Mouse (Mus musculus) kidney, postnatal 10 days (tissue): ENCODE measurements around the gene Defa34.
"Not testable (repeated sequence)": the region's sequence is repeated elsewhere in the genome, so short reads cannot be mapped to it uniquely, and the experiment has no call there.

Source experiments
- DNase-seq: peaks from one replicate; pipeline ENCODE4 v3.0.0; 2021; ENCODE audit warnings: mixed read lengths

Gene Defa34

GRCm38 (mm10) chr8:21665497-21665896, at the start of gene Defa34:
TSS of gene Defa34 (plus strand) at chr8:21665797.
- DNase-seq: not testable (repeated sequence)

GRCm38 (mm10) chr8:21617883-21618282, 47.7 kb upstream of the Defa34 start, which contains the start of gene Defa26:
TSS of gene Defa26 (plus strand) at chr8:21618183.
- not testable (repeated sequence) for DNase-seq

GRCm38 (mm10) chr8:21655480-21655879, 10.1 kb upstream of the Defa34 start, which contains the start of gene Defa17:
TSS of gene Defa17 (plus strand) at chr8:21655780.
- DNase-seq: not testable (repeated sequence)

- not testable (repeated sequence) for DNase-seq
Measured at GRCm38 (mm10) chr8:21703545-21703944, 37.9 kb downstream of the Defa34 start, which contains the start of gene AY761184. TSS of gene AY761184 (minus strand) at chr8:21703645.
